Mouse (Mus musculus) intestine, postnatal 0 days (tissue): Measurements from ENCODE around the gene Cyb5d1. TPM values are rescaled to one million over a fixed set of nuclear protein-coding genes. Genes with fewer than 3 reads are reported as not detected.
A peak's percentile ranks its signal among the peaks of the same experiment; 100 is the strongest.

Source experiments
- ATAC-seq: fragments of 200-750 bp; cut with Nextera tagmentation; 2 replicates; pipeline ENCODE4 v1.8.0; 2017; ENCODE audit warnings: mild to moderate bottlenecking, moderate TSS enrichment, moderate library complexity
- H3K27ac ChIP-seq: fragments of 300-500 bp; sonication (generic); 2 replicates; pipeline ENCODE4 v1.5.1; 2014; ENCODE audit warnings: mild to moderate bottlenecking, low read depth, low read length, moderate library complexity
- H3K27me3 ChIP-seq: fragments of 300-500 bp; sonication (generic); replicated peaks from 2 replicates; pipeline ENCODE4 v1.6.1; 2014; ENCODE audit warnings: low read length, mixed read lengths; ENCODE audit not compliant: control insufficient read depth, insufficient read depth
- H3K36me3 ChIP-seq: fragments of 300-500 bp; sonication (generic); 2 replicates; pipeline ENCODE4 v1.6.1; 2014; ENCODE audit warnings: mild to moderate bottlenecking, moderate library complexity; ENCODE audit not compliant: control insufficient read depth, insufficient read depth
- H3K4me1 ChIP-seq: fragments of 300-500 bp; sonication (generic); replicated peaks from 2 replicates; pipeline ENCODE4 v1.6.1; 2014; ENCODE audit warnings: antibody characterized with exemption, low read length, mixed read lengths; ENCODE audit not compliant: control insufficient read depth, insufficient read depth
- H3K4me2 ChIP-seq: fragments of 300-500 bp; sonication (generic); replicated peaks from 2 replicates; pipeline ENCODE4 v1.6.1; 2014; ENCODE audit warnings: low read depth, mild to moderate bottlenecking, moderate library complexity
- H3K4me3 ChIP-seq: fragments of 300-500 bp; sonication (generic); 2 replicates; pipeline ENCODE4 v1.5.1; 2014; ENCODE audit warnings: low read depth, low read length
- H3K9ac ChIP-seq: fragments of 300-500 bp; sonication (generic); 2 replicates; pipeline ENCODE4 v1.6.1; 2014; ENCODE audit warnings: mild to moderate bottlenecking, low read depth, low read length
- H3K9me3 ChIP-seq: fragments of 300-500 bp; sonication (generic); 2 replicates; pipeline ENCODE4 v1.6.1; 2016; ENCODE audit warnings: mixed run types; ENCODE audit not compliant: control insufficient read depth
- CTCF ChIP-seq: sonication (generic); IDR thresholded peaks from 2 replicates; pipeline ENCODE4 v1.5.1; 2016; ENCODE audit warnings: low read depth, mild to moderate bottlenecking, control low read depth, antibody characterized with exemption, moderate library complexity
- WGBS: fragments of 180-500 bp; shearing (Covaris S2); extraction: QIAGEN DNeasy Blood & Tissue Kit; methylation state at CpG from one replicate; pipeline ENCODE4 v1.1.7; 2014; 5-methylcytosine and 5-hydroxymethylcytosine counted together
- polyA plus RNA-seq: library from polyadenylated mRNA; unstranded; fragments of >200 nt; fragmentation: Nextera tagmentation; extraction: Ambion mirVana; gene quantifications from 2 replicates; pipeline ENCODE4 v1.2.1, GENCODE M21; 2015

Cyb5d1 gene
- polyA plus RNA-seq, 1 experiment from 2014 or later, result 8.9 TPM

GRCm38 (mm10) chr11:69401987-69402386 is 6.6 kb upstream of the Cyb5d1 start:
- no peak overlapping the region for H3K27ac ChIP-seq
- H3K36me3 ChIP-seq, result peaks cover 71% of the 10 kb centered on the region
- no peaks in the 10 kb centered on the region for H3K9me3 ChIP-seq
- no peak overlapping the region for H3K4me2 ChIP-seq
- no peak for TF ChIP-seq CTCF
- H3K4me3 ChIP-seq, result no peak overlapping the region
- WGBS, result 84% methylated on average over 12 of the region's 12 CpGs
- H3K9ac ChIP-seq, result no peak overlapping the region
- H3K4me1 ChIP-seq, result no peaks in the 10 kb centered on the region
- no peaks in the 10 kb centered on the region for H3K27me3 ChIP-seq
- no peak for ATAC-seq

- ATAC-seq, result peak; percentile 82
- H3K9me3 ChIP-seq, result no peaks in the 10 kb centered on the region
- WGBS, result 10% methylated on average over 22 of the region's 22 CpGs
- no peak overlapping the region for H3K4me3 ChIP-seq
- H3K27me3 ChIP-seq, result no peaks in the 10 kb centered on the region
- H3K9ac ChIP-seq, result no peak overlapping the region
- 0 out of 2 replicates have a peak, but pooled peaks cover 5% of the 10 kb centered on the region for H3K4me1 ChIP-seq
- peaks cover 63% of the 10 kb centered on the region for H3K36me3 ChIP-seq
- 0 out of 2 replicates have a peak overlapping the region, but pooled peaks have one; percentile 17 for H3K4me2 ChIP-seq
- TF ChIP-seq CTCF, result peak; percentile 99
- H3K27ac ChIP-seq, result peak overlapping the region; percentile 28; the same call in 1 of the 2 replicates
Measured at GRCm38 (mm10) chr11:69401210-69401637, 5.8 kb upstream of the Cyb5d1 start.

DNA sequence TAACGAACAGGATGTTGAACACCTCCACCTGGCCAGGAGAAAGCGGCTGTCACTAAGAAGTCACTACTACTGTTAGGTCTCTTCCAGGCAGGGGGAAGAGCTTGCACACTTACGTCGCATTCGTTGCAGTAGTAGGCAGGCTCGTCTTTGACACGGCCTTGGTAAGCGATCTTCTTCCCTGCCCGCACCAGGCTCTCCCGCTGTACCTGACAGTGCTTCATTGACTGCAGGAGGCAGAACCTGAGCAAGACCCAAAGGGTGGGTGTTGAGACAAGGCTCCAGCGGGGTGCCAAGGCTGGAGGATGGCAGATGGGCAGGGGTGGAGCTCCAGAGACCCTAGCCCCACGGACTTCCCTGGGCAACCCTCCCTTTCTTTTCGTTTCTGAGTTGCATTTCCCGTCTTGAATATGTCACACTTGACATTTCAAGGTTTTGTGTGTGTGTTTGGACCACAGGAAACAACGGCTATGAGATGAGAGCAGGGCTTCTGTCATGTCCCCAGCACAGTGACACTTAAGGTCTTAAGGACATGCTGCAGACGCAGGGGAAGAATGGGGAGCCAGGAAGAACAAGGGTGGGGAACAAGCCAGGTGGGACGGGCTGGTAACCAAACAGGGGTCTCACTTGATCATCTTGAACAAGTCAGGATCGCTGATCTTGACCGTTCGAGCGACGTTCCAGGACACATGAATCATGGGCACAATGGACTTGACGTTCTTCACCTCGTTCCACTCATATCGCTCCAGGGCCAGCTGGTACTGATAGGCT is 4.8 kb upstream of the Cyb5d1 start:
- TF ChIP-seq CTCF, result no peak
- Histone ChIP-seq H3K36me3 (peaks cover 54% of the 10 kb centered on the region), H3K9me3 (no peaks in the 10 kb centered on the region), H3K4me3 (no peak overlapping the region), H3K27ac (0 out of 2 replicates have a peak overlapping the region, but pooled peaks have one; percentile 41), H3K4me2 (0 out of 2 replicates have a peak overlapping the region, but pooled peaks have one; percentile 3), H3K27me3 (no peaks in the 10 kb centered on the region), H3K4me1 (0 out of 2 replicates have a peak, but pooled peaks cover 5% of the 10 kb centered on the region), H3K9ac (no peak overlapping the region)
- no peak for ATAC-seq
- WGBS, result 81% methylated on average over 25 of the region's 25 CpGs

DNA sequence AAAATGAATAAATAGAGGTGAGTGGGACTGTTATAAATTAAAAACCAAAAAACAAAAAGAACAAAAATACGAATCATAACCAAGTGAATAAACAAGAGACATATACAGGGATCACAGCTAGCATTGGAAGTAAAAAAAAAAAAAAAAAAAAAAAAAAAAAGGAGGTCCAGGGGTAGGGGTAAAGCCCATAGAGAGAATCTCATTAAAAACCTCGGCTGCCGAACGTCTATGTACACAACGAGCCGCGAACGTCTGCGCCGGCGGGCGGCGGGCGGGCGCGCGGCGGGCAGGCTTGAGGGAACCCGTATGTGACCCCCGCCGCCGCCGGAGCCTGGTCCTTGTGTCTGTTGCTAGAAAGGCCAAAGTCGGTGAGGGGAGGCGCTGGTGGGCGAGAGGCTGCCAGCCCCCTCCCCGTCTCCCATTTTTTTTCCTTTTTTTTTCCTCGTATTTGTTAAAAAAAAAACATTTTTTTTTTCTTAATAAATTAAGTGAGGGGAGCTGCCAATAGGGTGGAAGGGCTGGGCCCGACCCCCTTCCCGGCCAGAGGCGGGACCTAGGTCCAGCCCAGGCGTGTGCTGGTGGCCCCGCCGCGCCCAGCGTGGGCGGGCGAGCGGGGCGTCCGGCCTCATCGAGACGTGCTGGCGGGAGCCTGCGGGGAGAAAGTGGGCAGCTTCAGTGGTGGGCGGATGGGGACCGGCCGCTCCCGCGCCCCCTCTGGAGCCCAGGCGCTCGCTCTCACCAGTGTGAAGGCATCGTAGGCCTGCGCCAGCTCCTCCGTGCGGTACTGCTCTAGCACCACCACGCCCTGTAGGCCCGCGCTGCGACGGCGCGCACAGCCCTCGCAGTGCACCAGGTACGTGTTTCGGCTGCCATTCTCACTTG is 4.0 kb upstream of the Cyb5d1 start:
- H3K4me3 ChIP-seq, result no peak overlapping the region
- H3K27ac ChIP-seq, result 0 out of 2 replicates have a peak overlapping the region, but pooled peaks have one; percentile 41
- WGBS, result 60% methylated on average over 65 of the region's 66 CpGs
- no peaks in the 10 kb centered on the region for H3K27me3 ChIP-seq
- ATAC-seq, result no peak
- peaks cover 45% of the 10 kb centered on the region for H3K36me3 ChIP-seq
- no peak overlapping the region for H3K9ac ChIP-seq
- H3K9me3 ChIP-seq, result no peaks in the 10 kb centered on the region
- H3K4me2 ChIP-seq, result 0 out of 2 replicates have a peak overlapping the region, but pooled peaks have one; percentile 21
- 0 out of 2 replicates have a peak, but pooled peaks cover 5% of the 10 kb centered on the region for H3K4me1 ChIP-seq
- TF ChIP-seq CTCF, result no peak

DNA sequence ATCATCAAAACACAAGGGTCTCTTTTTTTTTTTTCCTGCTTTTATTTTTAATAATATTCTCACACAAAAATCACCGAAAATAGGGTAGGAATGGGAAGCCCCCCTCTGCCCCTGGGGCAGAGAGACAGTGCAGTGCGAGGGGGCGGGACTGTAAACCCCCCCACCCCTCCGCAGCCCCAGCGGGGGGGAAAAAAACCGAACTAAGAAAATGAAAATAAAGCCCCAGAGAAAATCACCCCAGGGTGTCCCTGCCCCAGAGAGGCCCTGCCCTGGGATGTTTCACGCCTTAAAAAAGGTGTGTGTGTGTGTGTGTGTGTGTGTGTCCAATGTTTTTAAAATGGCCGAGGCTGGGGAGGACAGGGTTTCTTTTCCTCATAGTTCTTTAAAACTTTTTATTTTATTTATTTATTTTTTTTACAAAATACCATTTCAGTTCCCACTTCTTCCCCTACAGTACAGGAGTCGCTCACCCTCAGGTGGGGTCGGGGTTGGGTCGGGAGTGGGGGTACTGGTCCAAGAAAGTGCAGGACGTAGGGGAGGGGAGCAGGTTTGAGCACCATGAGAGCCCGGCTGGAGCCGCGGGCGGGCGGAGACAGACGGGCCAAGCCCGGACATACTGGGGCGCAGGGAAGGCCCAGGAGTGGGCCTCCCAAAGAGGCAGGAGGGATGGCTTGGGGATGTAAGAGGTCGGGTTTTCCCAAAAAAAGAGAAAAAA is 3.2 kb upstream of the Cyb5d1 start:
- TF ChIP-seq CTCF, result no peak
- WGBS, result 50% methylated on average over 21 of the region's 21 CpGs
- Histone ChIP-seq H3K4me1 (0 out of 2 replicates have a peak, but pooled peaks cover 5% of the 10 kb centered on the region), H3K27me3 (no peaks in the 10 kb centered on the region), H3K36me3 (peaks cover 37% of the 10 kb centered on the region), H3K9me3 (no peaks in the 10 kb centered on the region), H3K4me2 (peak overlapping the region; percentile 76; the same call in 1 of the 2 replicates), H3K27ac (peak overlapping the region; percentile 23), H3K4me3 (no peak overlapping the region), H3K9ac (no peak overlapping the region)
- no peak for ATAC-seq
